Mouse (Mus musculus) adrenal gland, postnatal 14 days (tissue): ENCODE data around the gene Tcf12. TPM values are rescaled to one million over a fixed set of nuclear protein-coding genes. Genes with fewer than 3 reads are reported as not detected.

ENCODE experiments used
- DNase-seq: peaks from one replicate; pipeline ENCODE4 v3.0.0; 2021; ENCODE audit warnings: mixed read lengths
- microRNA-seq, 2 experiments: library from miRNA; unstranded; fragments of <30 nt; microRNA quantifications; one replicate each; pipeline ENCODE4 v1.2.0; 2021
- total RNA-seq: library from RNA; stranded (reverse); gene quantifications from 2 replicates; pipeline ENCODE4 v1.2.3, GENCODE M21; 2021

Tcf12 gene
- total RNA-seq, 1 experiment from 2014 or later = 82.7 TPM

GRCm38 (mm10) chr9:71803281-71803680 is 308.4 kb downstream of the Tcf12 start:
- no peak for DNase-seq

DNA sequence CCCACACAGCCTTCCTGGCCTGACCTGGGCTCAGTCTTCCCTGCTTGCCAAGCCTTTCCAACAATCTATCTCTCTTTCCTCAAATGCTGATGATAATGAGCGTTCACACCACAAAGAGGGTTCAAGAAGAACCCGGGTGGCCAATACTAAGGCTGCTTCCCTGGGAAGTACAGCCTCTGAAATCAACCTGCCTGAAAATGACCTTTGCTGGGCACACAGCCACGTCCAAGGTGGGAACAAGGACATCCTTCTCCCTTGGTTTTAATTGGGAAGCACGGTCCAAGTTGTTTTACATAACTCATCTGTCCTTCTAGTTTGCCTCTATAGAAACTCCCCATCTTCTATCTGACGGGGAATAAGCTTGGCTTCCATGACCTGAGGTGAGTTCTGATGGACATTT is 312.1 kb downstream of the Tcf12 start:
- no peak for DNase-seq

- no peak for DNase-seq
Observed at GRCm38 (mm10) chr9:71798176-71798575, 313.5 kb downstream of the Tcf12 start.

Small RNA genes lying within 50 kb of the gene (microRNA-seq; reads per million reads assigned to microRNA genes)
- 0 reads per million in 2 experiments for gene Gm27450

Other genes starting within 250 kb of the Tcf12 start
- 30.0 and 38.0 TPM in 2 replicates for gene Zfp280d, start 163.0 kb upstream of the Tcf12 start, total RNA-seq